Mouse (Mus musculus) adrenal gland, adult (tissue): Measurements from ENCODE around the gene Gm8138.
"Not testable (repeated sequence)": the region's sequence is repeated elsewhere in the genome, so short reads cannot be mapped to it uniquely, and the experiment has no call there.

ENCODE experiments used
- DNase-seq, 2 experiments: peaks; one replicate each; pipeline ENCODE4 v3.0.0; 2022 to 2023; ENCODE audit warnings: low spot score in 1 of 2; ENCODE audit not compliant: inconsistent age in 2 of 2

Gm8138 gene

GRCm38 (mm10) chr14:43416250-43416649 lies at the start of gene Gm8138:
Gm8138 (minus strand) TSS chr14:43416350.
- not testable (repeated sequence) for DNase-seq

GRCm38 (mm10) chr14:43361713-43362112 lies 54.4 kb downstream of the Gm8138 start:
- not testable (repeated sequence) for DNase-seq
